Comparison of ENCODE assay signal across 8 mouse cellular contexts in genomic region chr4:65126451-65127290, GRCm38 (mm10). TPM values are rescaled to one million over a fixed set of nuclear protein-coding genes. Genes with fewer than 3 reads are reported as not detected.
A peak's percentile ranks its signal among the peaks of the same experiment; 100 is the strongest.
DNase-seq lines count a peak whose midpoint lies in the region; ATAC-seq and TF ChIP-seq lines count a peak whose summit lies in the region.

No protein-coding gene starts in this region.

- no peak for TF ChIP-seq CTCF in testis, adult 2 months (IDR thresholded peaks at IDR 0.05; ENCODE audit: control insufficient read depth, insufficient read depth, insufficient replicate concordance, low read depth, low read length)
- no peak for TF ChIP-seq CTCF in heart, postnatal 0 days (IDR thresholded peaks at IDR 0.05; ENCODE audit: low read depth)

- no peaks in the 10 kb centered on the region for H3K9me3 ChIP-seq in embryonic facial prominence, embryonic 12.5 days
- H3K9me3 ChIP-seq in heart, postnatal 0 days (replicated peaks; ENCODE audit: control insufficient read depth, low read length) = no peaks in the 10 kb centered on the region
- no peaks in the 10 kb centered on the region for H3K9me3 ChIP-seq in midbrain, embryonic 13.5 days

- H3K27ac ChIP-seq in testis, adult 2 months (ENCODE audit: control insufficient read depth, insufficient read depth, low read depth, low read length) = peak overlapping the region; percentile 12; the same call in 1 of the 2 replicates
- no peak overlapping the region for H3K27ac ChIP-seq in embryonic facial prominence, embryonic 12.5 days
- H3K27ac ChIP-seq in heart, postnatal 0 days (ENCODE audit: low read depth) = peak overlapping the region; percentile 83
- no peak overlapping the region for H3K27ac ChIP-seq in midbrain, embryonic 13.5 days

- 6% methylated on average over 23 of the region's 23 CpGs for WGBS in embryonic facial prominence, embryonic 12.5 days
- 4% methylated on average over 23 of the region's 23 CpGs for WGBS in heart, postnatal 0 days
- 4% methylated on average over 23 of the region's 23 CpGs for WGBS in midbrain, embryonic 13.5 days

- TF ChIP-seq EP300 in heart, postnatal 0 days (IDR thresholded peaks at IDR 0.05; ENCODE audit: low read depth) = peak; percentile 21; the same call in 1 of the 2 replicates

- peaks cover 14% of the 10 kb centered on the region for H3K4me1 ChIP-seq in testis, adult 2 months (ENCODE audit: control insufficient read depth, insufficient read depth, low read length)
- peaks cover 13% of the 10 kb centered on the region for H3K4me1 ChIP-seq in embryonic facial prominence, embryonic 12.5 days
- no peaks in the 10 kb centered on the region for H3K4me1 ChIP-seq in heart, postnatal 0 days (ENCODE audit: control insufficient read depth, insufficient read depth)
- peaks cover 25% of the 10 kb centered on the region for H3K4me1 ChIP-seq in midbrain, embryonic 13.5 days (replicated peaks)

- no peaks in the 10 kb centered on the region for H3K36me3 ChIP-seq in testis, adult 2 months (ENCODE audit: control insufficient read depth, insufficient read depth, low read length)
- no peaks in the 10 kb centered on the region for H3K36me3 ChIP-seq in embryonic facial prominence, embryonic 12.5 days
- no peaks in the 10 kb centered on the region for H3K36me3 ChIP-seq in heart, postnatal 0 days (replicated peaks; ENCODE audit: control insufficient read depth, insufficient read depth, low read length)
- no peaks in the 10 kb centered on the region for H3K36me3 ChIP-seq in midbrain, embryonic 13.5 days

- H3K4me2 ChIP-seq in embryonic facial prominence, embryonic 12.5 days (replicated peaks) = peak overlapping the region; percentile 87
- peak overlapping the region; percentile 96 for H3K4me2 ChIP-seq in heart, postnatal 0 days (ENCODE audit: low read depth, low read length)
- H3K4me2 ChIP-seq in midbrain, embryonic 13.5 days (replicated peaks) = peak overlapping the region; percentile 85

- no peak for TF ChIP-seq POLR2A in testis, adult 2 months (IDR thresholded peaks at IDR 0.05; ENCODE audit: control insufficient read depth, low read depth, low read length)

- ATAC-seq in embryonic facial prominence, embryonic 12.5 days (ENCODE audit: insufficient number of reproducible peaks, insufficient read depth, low FRiP score, low TSS enrichment) = no peak
- ATAC-seq in heart, postnatal 0 days (ENCODE audit: insufficient read depth, low read depth) = peak; percentile 18
- ATAC-seq in midbrain, embryonic 13.5 days = peak; percentile 29; the same call in 1 of the 2 replicates

- H3K4me3 ChIP-seq in testis, adult 2 months (ENCODE audit: control insufficient read depth, low read depth, low read length) = peak overlapping the region; percentile 62
- H3K4me3 ChIP-seq in embryonic facial prominence, embryonic 12.5 days = peak overlapping the region; percentile 54
- H3K4me3 ChIP-seq in heart, postnatal 0 days (ENCODE audit: low read depth, low read length) = peak overlapping the region; percentile 58
- peak overlapping the region; percentile 61 for H3K4me3 ChIP-seq in midbrain, embryonic 13.5 days (replicated peaks)

- 0 out of 2 replicates have a peak, but pooled peaks cover 2% of the 10 kb centered on the region for H3K27me3 ChIP-seq in testis, adult 2 months (ENCODE audit: control insufficient read depth, insufficient read depth, low read length)
- H3K27me3 ChIP-seq in embryonic facial prominence, embryonic 12.5 days = peaks cover 23% of the 10 kb centered on the region; the same call in 1 of the 2 replicates
- H3K27me3 ChIP-seq in heart, postnatal 0 days (ENCODE audit: control insufficient read depth, insufficient read depth, low read length) = peaks cover 15% of the 10 kb centered on the region
- H3K27me3 ChIP-seq in midbrain, embryonic 13.5 days = peaks cover 38% of the 10 kb centered on the region

- peak overlapping the region; percentile 66; the same call in 1 of the 2 replicates for H3K9ac ChIP-seq in embryonic facial prominence, embryonic 12.5 days
- peak overlapping the region; percentile 55 for H3K9ac ChIP-seq in heart, postnatal 0 days (replicated peaks; ENCODE audit: low read depth, low read length)
- peak overlapping the region; percentile 32 for H3K9ac ChIP-seq in midbrain, embryonic 13.5 days (replicated peaks)

- no peak for DNase-seq in testis, postnatal 14 days (ENCODE audit: low spot score)
- peak; percentile 55 for DNase-seq in heart, postnatal 0 days (ENCODE audit: low spot score)
- DNase-seq in kidney, postnatal 4 days = peak; percentile 78 to 84
- DNase-seq in spleen, adult 12 weeks (ENCODE audit: low spot score) = no peak
- DNase-seq in B cell, adult 2 months = no peak

RNA-seq across cellular contexts. Expression of gene Pappa, which starts 2.7 kb away (rescaled TPM):
- 4.4 TPM in 2 replicates for polyA plus RNA-seq in testis, adult 2 months (2012; rRNA removed)
- 1.7 and 1.9 TPM in 2 replicates for polyA plus RNA-seq in embryonic facial prominence, embryonic 12.5 days (2016; fragmentation: Nextera tagmentation; extraction: Ambion mirVana)
- total RNA-seq in heart, postnatal 0 days (2014; rRNA removed; ENCODE audit: low replicate concordance) = 1.2 and 1.9 TPM in 2 replicates
- polyA plus RNA-seq in heart, postnatal 0 days (2015; fragmentation: Nextera tagmentation; extraction: Ambion mirVana) = 0.14 and 0.19 TPM in 2 replicates
- polyA plus RNA-seq in midbrain, embryonic 13.5 days (2015; fragmentation: Nextera tagmentation; extraction: Ambion mirVana) = 0.59 and 0.66 TPM in 2 replicates

Comparison
In these comparisons a context has a peak if more than half of its experiments do, and no peak if none do; other contexts are left out.
1. H3K27ac ChIP-seq: peak in testis, adult 2 months (single experiment) and heart, postnatal 0 days (single experiment); none in embryonic facial prominence, embryonic 12.5 days (single experiment) and midbrain, embryonic 13.5 days (single experiment).
2. DNase-seq: peak in heart, postnatal 0 days (single experiment) and kidney, postnatal 4 days (2 of 2); none in testis, postnatal 14 days (single experiment), spleen, adult 12 weeks (single experiment) and B cell, adult 2 months (0 of 2).
3. Peak in every context shown above with its lines, with median percentiles within 50 percentile points of each other: H3K4me3 ChIP-seq, H3K4me2 ChIP-seq and H3K9ac ChIP-seq.